Mouse (Mus musculus) frontal cortex, postnatal 14 days (tissue): ENCODE data around the gene Art2b.
A peak's percentile ranks its signal among the peaks of the same experiment; 100 is the strongest.
"Not testable (repeated sequence)": the region's sequence is repeated elsewhere in the genome, so short reads cannot be mapped to it uniquely, and the experiment has no call there.

Source experiments
- DNase-seq, 2 experiments: peaks; one replicate each; pipeline ENCODE4 v3.0.0; 2022; ENCODE audit warnings: low spot score in 2 of 2

Art2b gene

DNA sequence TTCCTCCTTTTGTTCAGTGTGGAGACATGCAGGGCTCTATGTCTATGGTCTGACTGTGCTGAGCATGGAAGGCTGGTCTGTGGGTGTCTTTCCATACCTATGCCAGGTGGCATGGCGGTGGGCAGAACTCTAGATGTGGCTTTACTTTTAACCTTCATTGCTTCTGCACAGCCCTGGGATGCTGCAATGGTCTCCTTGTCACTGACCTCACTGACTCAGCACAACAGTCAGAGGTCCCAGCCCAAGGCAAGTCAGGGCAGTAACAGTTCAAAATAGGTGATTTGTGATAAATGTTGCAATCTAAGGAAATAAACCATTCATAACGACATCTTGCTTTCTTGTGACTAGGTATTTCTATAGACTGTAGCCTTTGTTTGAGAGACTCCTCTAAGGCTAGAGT, 21.3 kb downstream of the Art2b start:
- DNase-seq, result no peak

DNA sequence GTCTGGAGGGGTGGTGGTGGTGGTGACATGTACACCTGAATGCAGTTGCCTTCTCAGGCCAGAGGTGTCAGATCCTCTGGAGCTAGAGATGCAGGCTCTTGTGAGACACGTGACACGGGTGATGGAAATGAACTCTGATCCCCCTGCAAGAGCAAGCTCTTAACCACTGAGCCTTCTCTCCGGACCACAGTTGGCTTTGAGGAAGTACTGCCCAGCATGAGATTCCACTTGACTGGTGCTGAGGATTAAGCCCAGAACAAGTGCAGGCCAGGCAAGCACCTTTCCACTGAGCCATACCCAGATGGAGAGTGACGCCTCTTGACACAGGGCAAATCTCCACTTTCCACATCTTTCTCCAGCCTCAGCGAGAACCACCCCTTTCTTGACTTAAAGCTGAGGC, 26.0 kb downstream of the Art2b start:
- DNase-seq, result not testable (repeated sequence)

DNA sequence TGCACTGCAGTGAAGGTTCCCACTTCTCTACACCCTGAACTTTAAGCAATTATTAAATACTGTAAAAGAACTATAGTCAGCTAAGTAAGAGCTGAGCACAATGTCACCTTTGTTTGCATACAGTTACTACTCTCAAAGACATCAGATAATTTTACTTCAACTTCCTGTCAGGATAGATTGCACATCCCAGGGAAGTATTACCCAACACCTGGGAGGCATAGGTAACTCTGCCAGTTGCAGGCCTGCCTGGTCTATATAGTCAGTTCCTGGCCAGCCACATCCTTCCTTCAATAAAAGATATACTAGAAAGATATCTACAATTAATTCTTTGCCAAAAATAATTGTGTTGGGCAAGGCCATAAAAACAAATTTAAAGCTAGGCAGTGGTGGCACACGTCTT, 28.0 kb downstream of the Art2b start:
- DNase-seq, result no peak

DNA sequence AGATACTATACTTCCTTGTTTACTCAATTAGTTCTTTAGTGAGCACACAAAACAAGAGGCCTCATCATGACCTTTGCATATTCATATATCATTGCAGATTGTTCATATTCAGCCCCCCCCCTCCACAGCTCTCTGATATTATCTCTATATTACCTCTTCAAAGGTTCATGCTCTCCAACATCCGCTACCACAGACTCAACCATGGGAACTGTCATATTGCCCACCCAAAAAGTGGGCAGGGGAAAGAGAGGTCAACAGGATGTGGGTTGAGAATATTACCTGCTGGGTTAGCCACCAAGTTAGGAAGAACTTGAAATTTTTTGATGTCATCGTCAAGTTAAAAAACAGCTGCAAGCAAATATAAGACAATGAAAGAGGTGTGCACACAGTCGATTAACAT, 29.9 kb downstream of the Art2b start:
- DNase-seq, result not testable (repeated sequence)

DNA sequence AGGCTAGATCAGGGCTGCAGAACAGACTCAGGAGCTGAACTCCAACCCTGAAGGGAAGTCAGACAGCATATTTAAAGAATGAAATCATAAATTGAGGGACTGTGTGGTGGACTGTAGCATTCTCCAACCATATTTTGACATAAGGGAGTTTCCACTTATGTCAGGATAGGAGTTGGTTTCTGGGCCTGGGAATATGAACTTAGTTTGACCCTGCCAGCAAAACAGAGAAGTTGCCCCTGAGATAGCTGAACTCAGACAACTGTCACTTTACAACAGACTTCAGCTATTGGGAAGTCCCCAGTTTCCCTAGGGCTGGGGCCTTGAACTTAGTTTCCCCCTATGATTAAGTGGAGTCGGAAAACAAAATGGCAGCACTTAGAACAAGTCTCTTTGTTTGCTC, 33.9 kb downstream of the Art2b start:
- no peak for DNase-seq

DNA sequence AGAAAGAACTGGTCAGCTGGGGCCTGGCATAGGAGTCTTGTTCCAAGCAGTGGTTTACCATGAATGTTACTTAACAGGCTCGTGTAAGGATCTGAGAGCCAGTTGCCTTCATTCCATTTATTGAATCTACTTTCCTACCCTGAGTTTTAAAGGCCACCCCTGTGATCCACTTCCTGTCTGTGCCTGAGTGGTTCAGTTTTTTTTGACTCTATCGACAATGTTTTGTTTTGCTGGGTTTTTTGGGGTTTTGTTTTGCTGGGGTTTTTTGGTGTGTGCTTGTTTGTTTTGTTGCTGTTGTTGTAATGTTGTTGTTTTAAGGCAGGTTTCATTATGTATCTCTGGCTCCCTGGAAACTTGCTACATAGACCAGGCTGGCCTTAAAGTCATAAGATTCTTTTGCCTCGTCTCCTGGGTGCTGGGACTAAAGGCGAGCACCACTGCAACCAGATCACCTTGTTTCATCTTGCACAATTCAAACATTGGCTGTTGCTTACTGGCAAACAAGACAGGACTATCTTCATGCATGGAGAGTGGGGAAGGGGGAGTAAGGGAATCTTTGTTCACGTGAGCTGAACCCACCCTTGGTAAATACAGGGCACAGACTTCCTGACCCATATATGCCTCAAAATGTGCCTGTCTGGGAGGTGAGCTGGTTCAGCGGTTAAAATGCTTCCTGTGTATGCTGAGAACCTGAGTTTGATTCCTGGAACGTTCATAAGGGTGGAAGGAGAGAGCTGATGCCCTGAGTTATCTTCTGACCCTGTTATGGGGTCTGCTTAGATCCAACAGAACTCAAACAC, 34.5 kb downstream of the Art2b start:
- DNase-seq, result no peak

DNA sequence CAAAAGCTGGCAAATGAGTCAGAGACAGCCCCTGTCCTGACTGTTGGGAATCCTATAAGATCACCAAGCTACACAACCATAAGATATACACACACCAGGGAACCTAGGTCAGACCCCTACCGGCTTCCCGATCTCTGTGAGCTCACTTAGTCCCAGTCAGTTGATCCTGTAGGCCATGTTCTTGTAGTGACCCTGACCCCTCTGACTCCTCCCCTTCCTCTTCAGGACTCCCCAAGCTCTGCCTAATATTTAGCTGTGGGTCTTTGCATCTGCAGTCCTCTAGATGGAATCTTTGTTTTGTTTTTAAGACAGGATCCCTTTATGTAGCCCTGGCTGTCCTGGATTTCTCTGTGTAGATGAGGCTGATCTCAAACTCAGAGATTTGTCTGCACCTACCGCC, 36.1 kb downstream of the Art2b start:
- DNase-seq, result no peak

DNA sequence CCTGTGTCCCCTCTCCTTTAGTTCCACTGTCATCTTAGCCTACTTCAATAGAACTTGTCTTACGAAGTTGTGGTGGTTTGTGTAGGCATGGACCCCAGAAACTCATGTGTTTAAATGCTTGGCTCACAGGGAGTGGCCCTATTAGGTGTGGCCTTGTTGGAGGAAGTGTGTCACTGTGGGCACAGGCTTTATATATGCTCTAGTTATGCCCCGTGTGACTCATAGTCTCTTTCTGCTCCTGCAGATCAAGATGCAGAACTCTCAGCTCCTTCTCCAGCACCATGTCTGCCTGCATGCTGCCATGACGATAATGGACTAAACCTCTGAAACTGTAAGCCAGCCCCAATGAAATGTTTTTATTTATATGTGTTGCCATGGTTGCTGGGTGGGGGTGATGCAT, 37.7 kb downstream of the Art2b start:
- no peak for DNase-seq

DNA sequence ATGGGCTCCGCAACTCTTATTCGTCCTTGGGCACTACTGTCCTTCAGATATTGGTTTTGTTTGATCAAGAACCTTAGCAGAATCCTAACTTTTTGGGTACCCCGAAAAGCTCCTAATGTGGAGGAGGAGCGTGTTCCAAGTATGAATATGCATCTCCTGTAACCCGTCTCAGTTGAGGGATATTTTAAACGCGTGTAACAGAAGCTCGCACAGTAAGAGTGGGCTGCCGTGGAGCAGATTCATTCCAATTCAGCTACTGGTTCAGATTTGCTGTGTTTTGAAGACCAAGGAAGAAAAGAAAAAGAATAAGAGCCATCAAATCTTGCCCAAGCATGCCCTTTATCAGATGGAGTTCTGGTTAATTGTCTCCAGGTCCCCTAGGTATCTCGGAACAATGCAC, 43.7 kb downstream of the Art2b start:
- DNase-seq, result peak in 1 of 2 experiments; percentile 39

DNA sequence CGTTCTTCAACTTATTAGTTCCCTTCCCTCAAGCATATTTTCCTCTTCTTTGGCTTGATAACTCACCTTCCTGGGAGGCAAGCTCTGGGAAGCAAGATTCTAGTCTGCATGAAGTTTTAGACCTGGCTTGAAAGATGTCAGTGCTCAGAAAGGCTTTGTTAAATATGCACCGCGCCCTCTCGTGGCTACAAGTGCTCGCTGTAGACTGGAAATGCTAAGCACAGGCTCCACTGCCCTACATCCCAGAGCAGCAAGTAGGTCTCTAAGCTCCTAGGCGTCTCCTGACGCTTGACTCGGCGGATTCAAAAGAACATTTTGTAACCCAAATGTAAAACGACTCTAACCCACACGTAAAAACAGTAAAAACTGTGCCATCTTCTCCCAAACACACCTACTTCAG, 44.3 kb downstream of the Art2b start:
- DNase-seq, result peak; percentile 70 to 78

DNA sequence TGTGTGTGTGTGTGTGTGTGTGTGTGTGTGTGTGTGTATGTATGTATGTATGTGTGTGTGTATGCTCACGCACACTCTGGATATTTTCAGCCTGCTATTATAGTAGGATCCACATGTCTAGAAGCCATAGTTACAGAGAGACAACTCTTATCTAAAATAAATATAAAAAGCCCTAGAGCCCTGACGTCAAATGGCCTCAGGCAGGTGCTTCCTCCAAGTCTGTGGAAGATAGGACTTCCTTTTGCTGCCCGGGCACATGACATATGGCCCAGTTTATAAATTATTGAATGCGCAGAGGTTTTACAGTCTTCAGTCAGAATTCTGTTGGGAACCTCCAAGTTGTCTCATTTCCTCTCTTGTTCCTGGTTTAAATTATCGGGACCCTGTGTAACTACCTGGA, 44.7 kb downstream of the Art2b start:
- DNase-seq, result no peak

DNA sequence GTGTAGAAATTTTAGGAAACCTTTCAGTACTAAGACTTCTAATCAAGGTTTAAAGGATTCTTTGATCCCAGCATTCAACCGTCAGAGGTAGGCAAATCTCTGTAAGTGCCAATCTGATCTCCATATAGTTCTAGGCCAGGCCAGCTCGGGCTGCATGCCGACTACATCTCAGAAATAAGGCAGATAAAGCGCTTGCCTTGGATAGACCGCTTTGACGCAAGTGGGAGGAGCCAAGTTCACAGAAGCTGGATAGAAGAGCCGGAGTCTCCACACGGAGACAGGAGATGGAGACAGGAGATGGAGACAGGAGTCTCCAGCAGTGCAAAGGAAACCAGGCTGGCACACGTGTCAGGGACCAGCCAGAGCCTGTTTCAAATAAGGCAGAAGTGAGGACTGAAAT, 45.6 kb downstream of the Art2b start:
- no peak for DNase-seq

DNA sequence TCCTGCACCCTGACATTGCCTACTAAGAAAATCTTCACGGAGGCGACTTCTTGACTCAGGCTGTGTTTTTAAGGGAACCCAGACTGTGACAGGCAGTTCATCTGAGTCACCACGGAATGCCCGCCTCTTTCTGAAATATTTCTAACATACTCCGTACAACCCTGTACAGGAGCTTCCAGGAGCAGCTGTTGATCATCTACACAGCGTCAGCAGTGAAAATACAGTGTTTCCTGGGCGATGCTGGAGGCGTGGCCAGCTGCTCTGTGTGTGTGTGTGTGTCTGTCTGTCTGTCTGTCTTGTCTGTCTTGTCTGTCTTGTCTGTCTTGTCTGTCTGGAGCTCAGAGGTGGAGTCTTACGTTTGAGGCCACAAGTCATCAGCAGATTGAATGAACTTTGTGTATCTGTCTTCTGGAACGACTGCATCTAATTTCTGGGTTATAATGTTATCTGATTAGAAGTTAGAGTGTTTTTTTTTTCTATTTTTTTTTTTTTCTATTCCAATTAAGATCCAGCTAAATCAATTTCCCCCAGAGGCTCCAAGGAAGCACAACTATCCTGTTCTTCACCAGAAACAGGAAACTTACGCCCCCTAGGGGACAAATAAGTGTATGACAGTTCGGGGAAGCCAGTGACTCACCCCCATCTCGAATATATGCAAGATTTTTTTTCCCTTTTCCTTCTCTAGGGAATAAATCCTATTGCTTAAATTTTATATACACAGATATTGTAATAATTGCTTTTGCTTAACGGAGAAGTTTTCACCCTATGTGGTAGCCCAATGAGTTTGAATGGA, 47.1 kb downstream of the Art2b start:
- no peak for DNase-seq

DNA sequence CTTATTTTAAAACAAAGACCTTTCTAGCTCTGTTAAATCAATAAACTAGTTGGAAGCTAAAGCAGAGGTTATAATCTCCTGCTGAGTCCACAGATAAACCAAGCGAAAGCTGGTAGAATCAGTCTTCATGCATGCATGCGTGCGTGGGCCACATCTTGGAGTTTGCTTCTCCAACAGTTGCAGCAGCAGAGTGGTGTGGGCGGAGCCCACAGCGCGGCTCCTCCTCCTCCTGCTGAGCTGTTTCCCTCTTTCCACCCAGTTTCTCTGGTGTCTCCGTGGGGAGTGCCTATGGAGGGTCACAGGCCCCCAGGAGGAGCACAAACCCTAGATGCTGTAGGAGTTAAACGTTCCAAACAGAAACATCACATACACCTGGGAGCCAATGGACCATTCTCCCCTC, 47.9 kb downstream of the Art2b start:
- no peak for DNase-seq

DNA sequence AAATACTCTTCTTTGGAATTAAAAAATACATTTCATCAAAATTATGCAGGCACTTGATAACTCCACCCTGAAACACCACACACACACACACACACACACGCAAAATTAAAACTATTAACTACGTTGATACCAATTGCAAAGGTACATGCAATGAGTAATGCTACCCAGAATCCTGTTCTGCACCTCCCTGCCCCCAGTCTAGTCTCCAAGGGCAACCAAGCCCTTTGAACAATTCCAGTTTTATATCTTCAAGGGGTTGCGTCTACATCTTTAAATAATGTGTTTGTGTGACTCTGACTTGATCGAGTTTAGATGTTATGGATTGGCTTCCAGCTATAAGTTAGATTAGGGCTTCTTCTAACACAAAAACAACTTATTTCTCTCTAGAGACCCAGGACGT, 49.9 kb downstream of the Art2b start:
- no peak for DNase-seq

DNA sequence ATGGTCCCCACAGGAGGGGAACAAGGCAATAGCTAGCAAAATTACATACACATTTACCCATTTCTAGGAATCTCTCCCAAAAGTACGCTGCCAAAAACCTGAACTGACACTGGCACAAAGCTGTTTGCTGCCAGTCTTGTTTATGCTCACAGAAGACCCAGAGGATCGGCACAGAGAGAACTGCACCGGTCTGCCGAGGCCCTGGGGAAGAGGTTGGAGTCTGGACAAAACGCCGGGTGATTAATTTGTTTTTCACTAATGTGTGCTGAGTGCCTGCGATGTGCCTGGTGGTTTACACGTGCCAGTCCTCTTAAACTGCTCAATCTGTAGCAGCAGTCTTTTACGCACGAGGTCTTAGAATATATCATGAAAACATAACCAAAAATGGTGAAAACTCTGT, 50.3 kb downstream of the Art2b start:
- DNase-seq, result no peak

DNA sequence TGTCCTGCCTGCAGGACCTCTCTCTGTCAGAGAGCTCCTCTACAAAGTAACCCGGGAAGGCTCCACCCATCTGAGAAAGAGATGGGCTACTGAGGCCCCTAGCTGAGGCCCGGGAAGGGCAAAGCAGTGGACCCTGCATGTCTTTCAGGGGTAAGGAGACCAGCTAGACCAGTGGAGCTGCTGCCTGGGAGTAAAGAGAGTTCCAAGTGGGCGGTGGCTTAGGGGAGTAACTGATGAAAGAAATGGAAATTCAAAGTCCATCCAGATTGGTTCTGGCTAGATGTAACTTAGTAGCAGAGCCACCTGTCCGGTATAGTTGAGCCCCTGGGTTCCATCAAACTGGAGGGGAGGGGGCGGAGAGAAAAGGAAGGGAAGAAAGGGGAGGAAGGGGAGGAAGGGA, 51.0 kb downstream of the Art2b start:
- DNase-seq, result no peak
